Mouse (Mus musculus): Measurements from ENCODE around the gene Coil. TPM values are rescaled to one million over a fixed set of nuclear protein-coding genes. Genes with fewer than 3 reads are reported as not detected.

Gene Coil
- 25.9 and 28.7 TPM in 2 replicates for polyA plus RNA-seq (2016; fragmentation: Nextera tagmentation; extraction: Ambion mirVana)

GRCm38 (mm10) chr11:88970202-88970732 lies at the start of gene Coil:
Coil (plus strand) TSS chr11:88970252.
- WGBS: 35% methylated on average over 2 of the region's 2 CpGs
- Histone ChIP-seq H3K4me1 (peaks cover 7% of the 10 kb centered on the region), H3K4me3 (no peak within 1 kb of the TSS), H3K27ac (no peak within 1 kb of the TSS), H3K9me3 (replicated peaks) (no peaks in the 10 kb centered on the region), H3K36me3 (no peaks in the 10 kb centered on the region), H3K27me3 (ENCODE audit: low read depth, poor library complexity, severe bottlenecking) (no peaks in the 10 kb centered on the region)
- DNase-seq (ENCODE audit: low spot score): no peak

DNA sequence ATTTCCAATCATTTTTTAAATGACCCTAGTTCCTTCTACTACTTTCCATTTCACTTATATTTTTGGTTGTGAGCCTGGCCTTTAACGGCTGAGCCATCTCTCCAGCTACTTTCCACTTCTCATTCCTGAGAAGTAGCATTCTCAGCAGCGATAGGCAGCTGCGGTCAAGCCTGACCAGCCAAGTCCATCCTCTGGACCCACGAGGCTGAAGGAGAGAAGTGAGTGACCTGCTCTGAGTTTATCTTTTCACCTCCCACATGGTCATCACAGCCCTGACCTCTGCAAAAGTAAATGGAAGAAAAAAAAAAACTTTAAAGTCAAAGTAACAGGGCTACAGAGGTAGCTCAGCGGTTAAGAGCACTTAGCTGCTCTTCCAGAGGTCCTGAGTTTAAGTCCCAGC lies 43.5 kb upstream of the Coil start:
- Histone ChIP-seq H3K27me3 (ENCODE audit: low read depth, poor library complexity, severe bottlenecking) (no peaks in the 10 kb centered on the region), H3K27ac (no peak overlapping the region), H3K9me3 (replicated peaks) (no peaks in the 10 kb centered on the region), H3K4me3 (no peak overlapping the region), H3K4me1 (no peaks in the 10 kb centered on the region), H3K36me3 (peaks cover 95% of the 10 kb centered on the region)
- DNase-seq (ENCODE audit: low spot score): no peak
- 89% methylated on average over 5 of the region's 5 CpGs for WGBS

DNA sequence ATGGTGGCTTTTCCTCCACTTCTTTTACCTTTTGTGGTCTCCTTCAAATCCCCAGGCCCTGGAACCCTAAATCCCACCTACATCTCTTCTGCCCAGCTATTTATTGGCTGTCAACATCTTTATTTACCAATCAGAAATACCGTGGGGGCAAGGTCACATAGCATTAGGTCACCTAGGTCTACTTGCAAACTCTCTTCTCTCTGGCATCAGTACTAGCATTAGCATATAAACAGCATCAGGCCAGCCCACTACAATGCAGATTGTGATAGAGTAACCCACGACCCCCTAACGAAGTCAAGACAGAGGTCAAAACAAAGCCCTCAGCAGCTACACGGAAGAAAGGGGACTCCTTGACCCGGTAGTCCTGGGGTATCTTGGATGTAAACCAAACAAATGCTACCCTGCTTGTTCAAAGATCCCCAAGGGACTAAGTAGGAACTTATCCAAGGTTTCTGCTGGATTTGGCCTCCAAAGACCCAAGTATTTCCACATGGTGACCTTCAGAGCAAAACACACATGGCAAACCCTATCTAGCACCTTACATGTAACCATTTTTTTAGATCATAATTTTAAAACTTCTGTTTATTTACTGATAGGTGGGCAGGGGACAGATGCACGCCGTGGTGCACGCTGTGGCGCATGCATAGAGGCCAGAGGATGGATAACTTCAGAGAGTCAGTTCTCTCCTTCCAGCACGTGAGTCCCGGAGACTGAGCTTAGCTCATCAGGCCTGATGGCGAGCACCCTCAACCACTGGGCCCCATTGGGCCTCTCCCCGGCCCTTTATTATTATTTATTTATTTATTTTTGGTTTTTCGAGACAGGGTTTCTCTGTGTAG lies 38.1 kb upstream of the Coil start:
- 79% methylated on average over 14 of the region's 14 CpGs for WGBS
- Histone ChIP-seq H3K27me3 (ENCODE audit: low read depth, poor library complexity, severe bottlenecking) (no peaks in the 10 kb centered on the region), H3K27ac (no peak overlapping the region), H3K36me3 (peaks cover 95% of the 10 kb centered on the region), H3K9me3 (replicated peaks) (no peaks in the 10 kb centered on the region), H3K4me1 (no peaks in the 10 kb centered on the region), H3K4me3 (no peak overlapping the region)
- DNase-seq (ENCODE audit: low spot score): no peak

- no peak for DNase-seq (ENCODE audit: low spot score)
- H3K4me3 ChIP-seq: no peak overlapping the region
- peaks cover 91% of the 10 kb centered on the region for H3K36me3 ChIP-seq
- no peak overlapping the region for H3K27ac ChIP-seq
- H3K27me3 ChIP-seq (ENCODE audit: low read depth, poor library complexity, severe bottlenecking): no peaks in the 10 kb centered on the region
- H3K9me3 ChIP-seq (replicated peaks): no peaks in the 10 kb centered on the region
- 95% methylated on average over 9 of the region's 9 CpGs for WGBS
- H3K4me1 ChIP-seq: no peaks in the 10 kb centered on the region
Observed at GRCm38 (mm10) chr11:88933030-88933429, 37.0 kb upstream of the Coil start.

GRCm38 (mm10) chr11:88934089-88935000 lies 35.7 kb upstream of the Coil start:
- peaks cover 89% of the 10 kb centered on the region for H3K36me3 ChIP-seq
- no peak overlapping the region for H3K27ac ChIP-seq
- no peaks in the 10 kb centered on the region for H3K4me1 ChIP-seq
- WGBS: 92% methylated on average over 19 of the region's 19 CpGs
- H3K4me3 ChIP-seq: no peak overlapping the region
- no peaks in the 10 kb centered on the region for H3K27me3 ChIP-seq (ENCODE audit: low read depth, poor library complexity, severe bottlenecking)
- DNase-seq (ENCODE audit: low spot score): no peak
- no peaks in the 10 kb centered on the region for H3K9me3 ChIP-seq (replicated peaks)

DNA sequence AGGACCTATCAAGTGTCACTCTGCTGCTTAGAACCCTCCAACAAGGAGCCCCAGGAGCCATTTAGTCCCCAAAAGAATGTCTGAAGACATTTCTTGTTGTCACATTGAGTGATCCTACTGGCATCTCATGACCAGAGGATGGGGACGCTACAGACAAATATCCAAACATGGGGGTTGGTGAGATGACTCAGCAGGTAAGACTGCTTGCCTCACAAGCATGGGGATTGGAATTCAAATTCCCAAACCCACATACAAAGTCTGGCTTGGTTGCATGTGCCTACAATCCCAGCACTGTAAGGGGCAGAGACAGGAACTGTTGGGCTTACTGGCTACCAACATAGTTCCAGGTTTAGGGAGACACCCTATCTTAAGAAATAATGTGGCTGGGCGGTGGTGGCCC lies 32.2 kb upstream of the Coil start:
- 97% methylated on average over 2 of the region's 2 CpGs for WGBS
- Histone ChIP-seq H3K4me3 (no peak overlapping the region), H3K27ac (no peak overlapping the region), H3K4me1 (no peaks in the 10 kb centered on the region), H3K27me3 (ENCODE audit: low read depth, poor library complexity, severe bottlenecking) (no peaks in the 10 kb centered on the region), H3K9me3 (replicated peaks) (no peaks in the 10 kb centered on the region), H3K36me3 (peaks cover 80% of the 10 kb centered on the region)
- DNase-seq (ENCODE audit: low spot score): no peak

GRCm38 (mm10) chr11:88938770-88939169 lies 31.3 kb upstream of the Coil start:
- H3K27me3 ChIP-seq (ENCODE audit: low read depth, poor library complexity, severe bottlenecking): no peaks in the 10 kb centered on the region
- H3K4me3 ChIP-seq: no peak overlapping the region
- no peaks in the 10 kb centered on the region for H3K4me1 ChIP-seq
- no peak overlapping the region for H3K27ac ChIP-seq
- WGBS: 95% methylated on average over 2 of the region's 2 CpGs
- no peaks in the 10 kb centered on the region for H3K9me3 ChIP-seq (replicated peaks)
- H3K36me3 ChIP-seq: peaks cover 80% of the 10 kb centered on the region
- DNase-seq (ENCODE audit: low spot score): no peak

GRCm38 (mm10) chr11:88939634-88940033 lies 30.4 kb upstream of the Coil start:
- H3K9me3 ChIP-seq (replicated peaks): no peaks in the 10 kb centered on the region
- 87% methylated on average over 4 of the region's 4 CpGs for WGBS

DNA sequence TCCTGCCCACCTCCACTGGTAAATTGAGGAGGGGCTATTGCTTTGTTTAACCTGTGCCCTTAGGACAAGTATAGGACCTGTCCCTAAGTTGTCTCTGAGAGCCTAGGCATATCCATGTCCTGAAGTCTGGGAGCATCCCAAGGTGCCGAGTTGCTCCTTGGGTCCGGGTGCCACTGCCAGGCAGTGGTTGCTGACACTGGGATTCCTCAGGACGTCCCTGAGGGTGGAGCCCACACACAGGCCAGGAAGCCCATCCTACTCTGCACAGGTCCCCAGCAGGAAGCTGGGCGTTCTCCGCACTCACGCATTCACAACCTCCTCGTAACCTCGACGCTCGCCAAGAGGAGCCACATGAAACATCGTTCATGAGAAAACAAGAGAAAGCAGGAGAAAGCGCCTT lies 28.6 kb upstream of the Coil start:
- Histone ChIP-seq H3K4me1 (no peaks in the 10 kb centered on the region), H3K27me3 (ENCODE audit: low read depth, poor library complexity, severe bottlenecking) (no peaks in the 10 kb centered on the region), H3K27ac (no peak overlapping the region), H3K36me3 (peaks cover 80% of the 10 kb centered on the region), H3K9me3 (replicated peaks) (no peaks in the 10 kb centered on the region), H3K4me3 (no peak overlapping the region)
- 85% methylated on average over 12 of the region's 12 CpGs for WGBS
- no peak for DNase-seq (ENCODE audit: low spot score)

More at GRCm38 (mm10) chr11:88939634-88940033, 30.4 kb upstream of the Coil start:
- Histone ChIP-seq H3K4me1 (no peaks in the 10 kb centered on the region), H3K4me3 (no peak overlapping the region), H3K27me3 (ENCODE audit: low read depth, poor library complexity, severe bottlenecking) (no peaks in the 10 kb centered on the region), H3K27ac (no peak overlapping the region), H3K36me3 (peaks cover 82% of the 10 kb centered on the region)
- no peak for DNase-seq (ENCODE audit: low spot score)

DNA sequence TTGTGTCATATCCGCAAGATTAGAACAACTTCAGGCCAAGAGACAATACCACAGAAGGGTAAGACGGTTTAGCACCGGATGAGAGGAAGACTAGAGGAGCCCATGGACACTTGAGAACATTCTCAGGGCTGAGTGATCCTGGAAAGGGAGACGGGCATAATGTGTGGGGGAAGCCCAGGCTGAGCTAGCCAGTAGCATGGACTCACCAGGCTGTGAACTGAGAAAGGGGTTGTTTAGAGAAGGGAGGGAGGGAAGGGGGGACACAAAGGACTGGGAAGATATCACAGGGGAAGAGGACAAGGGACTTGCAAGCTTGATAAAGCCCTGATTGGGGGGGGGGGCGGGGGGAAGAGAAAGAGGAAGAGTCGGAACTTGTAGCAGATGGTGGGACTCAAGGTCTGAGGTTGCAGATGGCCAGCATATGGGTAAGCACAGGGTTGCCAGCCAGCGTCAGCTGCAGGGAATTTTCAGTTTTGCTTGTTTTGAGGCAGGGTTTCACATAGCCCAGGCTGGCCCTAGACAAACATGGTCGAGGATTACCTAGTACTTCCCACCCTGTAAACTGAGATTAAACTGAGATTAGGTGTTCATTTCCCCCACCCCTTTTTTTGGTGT lies 24.0 kb upstream of the Coil start:
- Histone ChIP-seq H3K27ac (no peak overlapping the region), H3K4me3 (no peak overlapping the region), H3K27me3 (ENCODE audit: low read depth, poor library complexity, severe bottlenecking) (no peaks in the 10 kb centered on the region), H3K9me3 (replicated peaks) (no peaks in the 10 kb centered on the region), H3K4me1 (no peaks in the 10 kb centered on the region), H3K36me3 (peaks cover 70% of the 10 kb centered on the region)
- DNase-seq (ENCODE audit: low spot score): no peak
- WGBS: 82% methylated on average over 8 of the region's 8 CpGs

GRCm38 (mm10) chr11:88948896-88949295 lies 21.2 kb upstream of the Coil start:
- no peak for DNase-seq (ENCODE audit: low spot score)
- Histone ChIP-seq H3K27me3 (ENCODE audit: low read depth, poor library complexity, severe bottlenecking) (no peaks in the 10 kb centered on the region), H3K4me3 (no peak overlapping the region), H3K9me3 (replicated peaks) (no peaks in the 10 kb centered on the region), H3K36me3 (peaks cover 67% of the 10 kb centered on the region), H3K27ac (no peak overlapping the region), H3K4me1 (0 out of 2 replicates have a peak, but pooled peaks cover 3% of the 10 kb centered on the region)
- 81% methylated on average over 8 of the region's 8 CpGs for WGBS

GRCm38 (mm10) chr11:88949802-88950639 lies 20.0 kb upstream of the Coil start:
- Histone ChIP-seq H3K4me3 (no peak overlapping the region), H3K27me3 (ENCODE audit: low read depth, poor library complexity, severe bottlenecking) (no peaks in the 10 kb centered on the region), H3K4me1 (peaks cover 12% of the 10 kb centered on the region; the same call in 1 of the 2 replicates), H3K36me3 (peaks cover 56% of the 10 kb centered on the region), H3K27ac (no peak overlapping the region), H3K9me3 (replicated peaks) (no peaks in the 10 kb centered on the region)
- WGBS: 89% methylated on average over 8 of the region's 8 CpGs
- no peak for DNase-seq (ENCODE audit: low spot score)
